Mouse (Mus musculus) heart, embryonic 16.5 days (tissue): Measurements from ENCODE around the gene Nbeal1. TPM values are rescaled to one million over a fixed set of nuclear protein-coding genes. Genes with fewer than 3 reads are reported as not detected.

ENCODE experiments used
- ATAC-seq: fragments of 200-750 bp; cut with Nextera tagmentation; replicated peaks from 2 replicates; pipeline ENCODE4 v1.8.0; 2017; ENCODE audit warnings: moderate number of reproducible peaks; ENCODE audit not compliant: insufficient read depth, low FRiP score; ENCODE audit errors: extremely low read depth
- H3K27ac ChIP-seq: fragments of 300-500 bp; sonication (generic); 2 replicates; pipeline ENCODE4 v1.5.1; 2014; ENCODE audit warnings: mild to moderate bottlenecking, low read length, control low read depth, moderate library complexity
- H3K27me3 ChIP-seq: fragments of 300-500 bp; sonication (generic); 2 replicates; pipeline ENCODE4 v1.6.1; 2014; ENCODE audit warnings: low read length, mixed read lengths; ENCODE audit not compliant: control insufficient read depth, insufficient read depth
- H3K36me3 ChIP-seq: fragments of 300-500 bp; sonication (generic); 2 replicates; pipeline ENCODE4 v1.6.1; 2014; ENCODE audit not compliant: control insufficient read depth, insufficient read depth
- H3K4me1 ChIP-seq: fragments of 300-500 bp; sonication (generic); 2 replicates; pipeline ENCODE4 v1.6.1; 2014; ENCODE audit warnings: low read length, mixed read lengths; ENCODE audit not compliant: control insufficient read depth, insufficient read depth
- H3K4me2 ChIP-seq: fragments of 300-500 bp; sonication (generic); 2 replicates; pipeline ENCODE4 v1.6.1; 2014; ENCODE audit warnings: low read depth, mild to moderate bottlenecking, control low read depth, low read length
- H3K4me3 ChIP-seq: fragments of 300-500 bp; sonication (generic); 2 replicates; pipeline ENCODE4 v1.5.1; 2014; ENCODE audit warnings: mild to moderate bottlenecking, control low read depth, low read length
- H3K9ac ChIP-seq: fragments of 300-500 bp; sonication (generic); 2 replicates; pipeline ENCODE4 v1.6.1; 2014; ENCODE audit warnings: low read length, control low read depth
- H3K9me3 ChIP-seq: fragments of 300-500 bp; sonication (generic); replicated peaks from 2 replicates; pipeline ENCODE4 v1.6.1; 2016; ENCODE audit warnings: low read length; ENCODE audit not compliant: control insufficient read depth
- WGBS: fragments of 180-500 bp; shearing (Covaris S2); extraction: QIAGEN DNeasy Blood & Tissue Kit; methylation state at CpG from one replicate; pipeline ENCODE4 v1.1.7; 2014; 5-methylcytosine and 5-hydroxymethylcytosine counted together
- polyA plus RNA-seq: library from polyadenylated mRNA; unstranded; fragments of >200 nt; fragmentation: Nextera tagmentation; extraction: Ambion mirVana; gene quantifications from 2 replicates; pipeline ENCODE4 v1.2.1, GENCODE M21; 2015

Gene Nbeal1
- polyA plus RNA-seq, 1 experiment from 2014 or later = 6.4 TPM

DNA sequence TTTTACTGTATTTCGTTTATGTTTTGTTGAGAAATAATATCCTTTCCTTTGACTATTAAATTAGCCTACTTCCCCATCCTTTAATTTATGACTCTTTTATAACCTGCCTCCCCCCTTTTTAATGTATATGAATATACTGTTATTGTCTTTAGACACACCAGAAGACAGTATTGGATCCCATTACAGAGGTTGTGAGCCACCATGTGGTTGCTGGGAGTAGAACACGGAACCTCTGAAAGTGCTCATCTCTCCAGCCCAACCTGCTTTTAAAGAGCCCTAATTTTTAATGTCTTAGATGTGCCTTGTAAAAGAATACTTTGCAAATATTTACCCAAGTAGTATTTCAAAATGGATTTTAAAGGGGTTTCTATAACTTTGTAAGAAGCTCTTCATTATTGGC, 92.1 kb downstream of the Nbeal1 start:
- Histone ChIP-seq H3K9ac (no peak overlapping the region), H3K36me3 (peaks cover 14% of the 10 kb centered on the region), H3K9me3 (no peaks in the 10 kb centered on the region), H3K4me2 (no peak overlapping the region), H3K27me3 (no peaks in the 10 kb centered on the region), H3K4me1 (no peaks in the 10 kb centered on the region), H3K27ac (no peak overlapping the region), H3K4me3 (no peak overlapping the region)
- WGBS = 77% methylated on average over 2 of the region's 2 CpGs
- no peak for ATAC-seq

DNA sequence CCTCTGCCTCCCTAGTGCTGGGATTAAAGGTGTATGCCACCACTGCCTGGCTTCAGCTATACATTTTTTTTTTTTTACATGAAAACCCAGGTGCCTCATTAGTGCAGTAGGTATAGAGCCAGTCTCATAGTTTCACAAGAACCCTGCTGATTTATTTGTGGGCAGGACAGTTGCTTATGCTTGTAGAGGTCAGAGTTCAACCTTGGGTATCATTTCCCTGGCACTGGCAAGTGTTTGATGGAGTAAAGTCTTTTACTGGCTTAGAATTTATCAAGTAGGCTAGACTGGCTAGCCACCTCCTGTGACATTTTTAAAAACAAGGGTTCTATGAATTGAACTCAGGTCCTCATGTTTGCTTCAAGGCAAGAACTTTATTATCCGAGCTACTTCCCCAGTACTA, 113.5 kb downstream of the Nbeal1 start:
- no peaks in the 10 kb centered on the region for H3K27me3 ChIP-seq
- H3K9me3 ChIP-seq = no peaks in the 10 kb centered on the region
- whole genome bisulfite sequencing = 68% methylated on average over 1 of the region's 1 CpGs
- no peak overlapping the region for H3K4me2 ChIP-seq
- H3K9ac ChIP-seq = no peak overlapping the region
- ATAC-seq = no peak
- H3K4me1 ChIP-seq = no peaks in the 10 kb centered on the region
- no peak overlapping the region for H3K27ac ChIP-seq
- H3K36me3 ChIP-seq = peaks cover 14% of the 10 kb centered on the region
- H3K4me3 ChIP-seq = no peak overlapping the region

DNA sequence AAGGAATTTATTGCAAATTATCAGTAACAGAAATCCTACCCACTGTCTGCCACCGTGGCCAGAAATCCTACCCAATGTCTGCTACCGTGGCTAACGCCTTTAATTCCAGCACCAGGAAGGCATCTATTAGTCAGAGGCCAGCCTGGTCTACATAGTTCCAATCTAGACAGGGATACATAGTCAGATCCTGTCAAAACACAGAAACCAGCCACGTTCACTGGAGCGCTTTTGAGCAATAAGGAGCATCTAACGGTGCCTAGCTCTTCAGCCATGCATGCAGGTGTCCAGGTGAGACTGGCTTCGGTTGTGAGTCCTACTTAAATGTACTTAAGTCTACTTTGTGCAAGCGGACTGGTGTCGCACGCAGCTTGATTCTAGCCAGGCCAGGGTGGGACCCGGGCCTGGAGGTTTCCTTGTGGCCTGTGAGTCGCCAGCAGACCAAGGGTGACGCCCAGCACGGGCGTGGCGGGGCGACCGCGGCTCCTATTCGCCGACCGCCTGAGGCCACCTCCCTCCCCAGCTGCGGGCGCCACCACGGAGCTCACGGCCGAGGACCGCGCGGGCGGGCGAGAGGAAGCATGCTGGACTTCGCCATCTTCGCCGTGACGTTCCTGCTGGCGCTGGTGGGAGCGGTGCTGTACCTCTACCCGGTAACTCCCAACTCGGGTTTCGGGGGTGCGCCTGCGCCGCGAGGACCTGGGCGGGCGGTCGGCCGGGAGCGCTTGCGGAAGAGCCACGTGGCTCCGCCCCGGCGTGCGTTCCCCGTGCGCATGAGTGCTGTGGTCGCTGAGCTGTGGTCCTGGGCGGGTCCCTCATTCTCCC, 162.6 kb downstream of the Nbeal1 start, which contains the start of gene Cyp20a1:
TSS of gene Cyp20a1 (plus strand) at position 516 of the 822 bp plus-strand sequence.
- 1% methylated on average over 59 of the region's 60 CpGs for WGBS
- peaks cover 13% of the 10 kb centered on the region for H3K4me1 ChIP-seq

DNA sequence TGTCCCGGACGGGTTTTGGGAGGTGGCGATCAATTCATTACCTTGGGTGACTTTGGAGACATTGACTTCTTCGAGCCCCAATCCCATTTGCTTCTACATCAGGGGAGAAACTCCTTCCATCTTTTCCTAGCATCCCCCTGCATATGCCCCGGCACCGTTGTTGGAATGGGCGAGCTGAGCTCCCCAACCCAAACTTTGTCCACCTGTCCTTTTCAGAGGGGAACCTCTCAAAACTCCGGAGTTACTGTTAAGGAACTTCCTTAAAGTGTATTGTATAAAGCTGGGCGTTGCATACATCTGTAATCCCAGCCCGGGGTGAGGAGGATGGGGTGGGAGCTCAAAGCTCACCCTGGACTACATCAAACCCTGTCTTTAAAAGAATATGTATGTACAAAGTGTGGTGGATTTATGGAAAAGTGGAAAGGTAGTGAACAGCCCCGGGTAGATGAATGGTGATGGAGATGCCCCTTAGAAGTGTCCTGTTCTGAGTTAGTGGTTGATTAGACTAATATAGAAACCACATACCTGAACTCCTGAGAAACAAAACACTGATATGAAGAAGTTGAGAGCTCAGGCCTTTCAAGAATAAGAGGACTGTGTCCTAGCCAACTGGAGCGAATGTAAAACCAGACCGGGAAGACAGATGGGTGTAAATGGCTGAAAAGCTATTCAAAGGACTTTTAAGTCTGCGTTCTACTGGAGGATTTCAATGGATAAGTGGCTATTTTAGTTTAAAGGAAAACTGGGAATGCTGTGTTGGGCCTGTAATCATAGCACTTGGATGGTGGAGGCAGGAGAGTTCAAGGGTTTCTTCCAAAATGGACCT, 163.4 kb downstream of the Nbeal1 start:
- peak overlapping the region; percentile 69 for H3K4me3 ChIP-seq
- H3K27me3 ChIP-seq = no peaks in the 10 kb centered on the region
- peak overlapping the region; percentile 95 for H3K27ac ChIP-seq
- 11% methylated on average over 14 of the region's 14 CpGs for WGBS
- H3K9ac ChIP-seq = peak overlapping the region; percentile 78
- no peak; the same call in 1 of the 2 replicates for ATAC-seq
- no peaks in the 10 kb centered on the region for H3K9me3 ChIP-seq
- H3K4me1 ChIP-seq = peaks cover 13% of the 10 kb centered on the region
- H3K36me3 ChIP-seq = peaks cover 4% of the 10 kb centered on the region
- H3K4me2 ChIP-seq = peak overlapping the region; percentile 91

More for the DNA sequence above, 162.6 kb downstream of the Nbeal1 start, which contains the start of gene Cyp20a1:
- Histone ChIP-seq H3K9me3 (no peaks in the 10 kb centered on the region), H3K4me2 (peak within 1 kb of the TSS; percentile 91), H3K4me3 (peak within 1 kb of the TSS; percentile 69), H3K27me3 (no peaks in the 10 kb centered on the region), H3K9ac (peak within 1 kb of the TSS; percentile 78), H3K36me3 (peaks cover 8% of the 10 kb centered on the region), H3K27ac (peak within 1 kb of the TSS; percentile 95)
- ATAC-seq = peak; percentile 98

DNA sequence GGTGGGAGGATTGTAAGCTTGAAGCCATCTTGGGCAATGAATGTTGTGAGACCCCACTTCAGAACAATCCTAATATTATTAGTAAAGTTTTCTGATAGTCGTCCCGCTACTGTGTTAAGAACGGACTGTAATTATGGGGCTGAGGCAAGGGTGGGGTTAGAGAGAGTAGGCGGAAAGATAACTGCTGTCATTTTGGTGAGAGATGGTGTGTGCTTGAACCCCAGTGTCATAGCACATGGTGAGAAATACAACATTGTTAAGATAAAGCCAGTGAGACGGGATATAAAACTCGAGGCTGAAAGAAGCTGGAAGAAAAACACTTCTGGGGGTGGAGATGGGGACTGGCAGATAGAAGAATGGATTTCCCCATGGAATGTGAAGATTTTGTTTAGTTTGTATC, 164.3 kb downstream of the Nbeal1 start:
- Histone ChIP-seq H3K36me3 (peaks cover 3% of the 10 kb centered on the region; the same call in 1 of the 2 replicates), H3K27me3 (no peaks in the 10 kb centered on the region), H3K4me3 (no peak overlapping the region; the same call in 1 of the 2 replicates), H3K9me3 (peaks cover 5% of the 10 kb centered on the region), H3K27ac (peak overlapping the region; percentile 19), H3K9ac (no peak overlapping the region), H3K4me1 (peaks cover 13% of the 10 kb centered on the region), H3K4me2 (peak overlapping the region; percentile 91; the same call in 1 of the 2 replicates)
- 67% methylated on average over 6 of the region's 6 CpGs for WGBS
- ATAC-seq = no peak

DNA sequence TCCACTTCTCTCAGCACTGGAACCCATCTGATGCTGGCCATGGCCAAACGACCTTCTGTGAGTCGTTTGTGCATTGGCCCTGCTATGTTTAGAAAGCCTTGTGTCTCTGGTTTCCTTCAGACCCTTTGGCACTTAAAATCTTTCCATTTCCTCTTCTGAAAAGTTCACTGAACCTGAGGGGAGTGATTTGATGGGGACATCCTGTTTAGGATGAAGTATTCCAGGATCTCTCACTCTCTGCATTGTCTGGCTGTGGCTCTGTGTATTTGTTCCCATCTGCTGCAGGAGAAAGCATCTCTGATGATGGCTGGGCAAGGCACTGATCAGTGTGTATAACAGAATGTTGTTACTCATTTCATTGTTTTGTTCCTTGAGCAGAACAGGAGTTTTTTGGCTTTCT, 165.3 kb downstream of the Nbeal1 start:
- 30% methylated on average over 2 of the region's 2 CpGs for WGBS
- peaks cover 3% of the 10 kb centered on the region; the same call in 1 of the 2 replicates for H3K36me3 ChIP-seq

DNA sequence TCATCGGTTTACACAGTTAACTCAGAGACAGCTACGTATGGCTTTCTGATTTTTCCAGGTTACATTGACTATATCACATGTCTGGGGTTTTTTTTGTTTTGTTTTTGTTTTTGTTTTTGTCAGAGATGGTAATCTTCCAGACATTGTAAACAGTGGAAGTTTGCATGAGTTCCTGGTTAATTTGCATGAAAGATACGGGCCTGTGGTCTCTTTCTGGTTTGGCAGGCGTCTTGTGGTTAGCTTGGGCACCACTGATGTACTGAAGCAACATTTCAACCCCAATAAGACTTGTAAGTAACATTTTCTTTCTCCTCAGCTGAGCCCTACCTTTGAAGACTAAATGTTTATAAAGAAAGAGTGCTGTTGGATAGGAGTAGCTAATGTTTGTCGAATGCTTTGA, 172.4 kb downstream of the Nbeal1 start:
- no peak overlapping the region for H3K4me2 ChIP-seq
- no peaks in the 10 kb centered on the region for H3K27me3 ChIP-seq
- peaks cover 12% of the 10 kb centered on the region for H3K9me3 ChIP-seq
- ATAC-seq = no peak
- no peaks in the 10 kb centered on the region for H3K4me1 ChIP-seq
- H3K4me3 ChIP-seq = no peak overlapping the region
- H3K27ac ChIP-seq = no peak overlapping the region
- no peak overlapping the region for H3K9ac ChIP-seq
- WGBS = 89% methylated on average over 5 of the region's 5 CpGs
- peaks cover 21% of the 10 kb centered on the region for H3K36me3 ChIP-seq

More for the DNA sequence above, 165.3 kb downstream of the Nbeal1 start:
- Histone ChIP-seq H3K27me3 (no peaks in the 10 kb centered on the region), H3K27ac (peak overlapping the region; percentile 66), H3K9ac (no peak overlapping the region), H3K4me1 (peaks cover 13% of the 10 kb centered on the region), H3K4me3 (no peak overlapping the region), H3K4me2 (no peak overlapping the region), H3K9me3 (peaks cover 12% of the 10 kb centered on the region)
- ATAC-seq = no peak

DNA sequence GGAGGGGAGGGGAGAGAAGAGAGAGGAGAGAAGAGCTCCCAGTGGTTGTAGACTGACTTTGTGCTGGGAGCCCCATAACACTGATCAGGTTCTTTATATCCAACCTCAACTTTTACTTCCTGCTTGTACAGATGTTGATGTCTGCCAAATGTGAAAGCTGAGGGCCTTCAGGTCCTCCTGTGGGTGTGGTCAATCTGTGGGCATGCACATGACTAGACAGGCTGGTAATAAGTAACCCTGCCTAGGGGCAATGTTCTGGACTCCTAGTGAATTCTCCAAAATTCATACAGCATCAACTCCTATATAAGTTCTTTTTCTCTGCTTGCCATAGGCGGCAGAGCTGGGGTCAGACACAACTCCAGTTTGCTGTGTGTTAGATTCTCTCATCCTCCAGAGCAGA, 181.2 kb downstream of the Nbeal1 start:
- H3K9me3 ChIP-seq = no peaks in the 10 kb centered on the region
- H3K4me1 ChIP-seq = no peaks in the 10 kb centered on the region
- H3K4me3 ChIP-seq = no peak overlapping the region
- H3K27ac ChIP-seq = no peak overlapping the region
- no peak overlapping the region for H3K4me2 ChIP-seq
- WGBS = 92% methylated on average over 1 of the region's 1 CpGs
- peaks cover 17% of the 10 kb centered on the region for H3K36me3 ChIP-seq
- H3K27me3 ChIP-seq = no peaks in the 10 kb centered on the region
- no peak overlapping the region for H3K9ac ChIP-seq
- ATAC-seq = no peak
